Mouse (Mus musculus): ENCODE measurements at regions not wholly inside any gene's neighbourhood (a gene's known extent, or its start where the extent isn't known, plus 50 kb on each side); places are given as distances from the start of the nearest gene placed in this dataset.
A peak's percentile ranks its signal among the peaks of the same experiment; 100 is the strongest.
"Not testable (repeated sequence)": the region's sequence is repeated elsewhere in the genome, so short reads cannot be mapped to it uniquely, and the experiment has no call there.

GRCm38 (mm10) chr12:48387724-48388123 lies 994.7 kb upstream of the Foxg1 start:
- ATAC-seq (ENCODE audit: poor library complexity, severe bottlenecking), result no peak

GRCm38 (mm10) chr12:48388192-48388812 lies 994.2 kb upstream of the Foxg1 start:
- no peak for ATAC-seq (ENCODE audit: poor library complexity, severe bottlenecking)

GRCm38 (mm10) chr12:48391008-48391407 lies 991.5 kb upstream of the Foxg1 start:
- no peak for ATAC-seq (ENCODE audit: poor library complexity, severe bottlenecking)

- ATAC-seq (ENCODE audit: poor library complexity, severe bottlenecking), result no peak
These were observed 943.0 kb upstream of the Foxg1 start for GRCm38 (mm10) chr12:48439333-48440046.

GRCm38 (mm10) chr12:48448719-48449118 lies 933.7 kb upstream of the Foxg1 start:
- not testable (repeated sequence) for ATAC-seq (ENCODE audit: poor library complexity, severe bottlenecking)

GRCm38 (mm10) chr12:48462392-48462791 lies 920.1 kb upstream of the Foxg1 start:
- no peak for ATAC-seq (ENCODE audit: poor library complexity, severe bottlenecking)

- ATAC-seq (ENCODE audit: poor library complexity, severe bottlenecking), result no peak
These were observed 881.7 kb upstream of the Foxg1 start for GRCm38 (mm10) chr12:48500735-48501134.

GRCm38 (mm10) chr12:48511594-48511993 lies 870.9 kb upstream of the Foxg1 start:
- no peak for ATAC-seq (ENCODE audit: poor library complexity, severe bottlenecking)

- ATAC-seq (ENCODE audit: poor library complexity, severe bottlenecking), result no peak
These were observed 870.2 kb upstream of the Foxg1 start for GRCm38 (mm10) chr12:48512259-48512658.

GRCm38 (mm10) chr12:48521996-48522395 lies 860.5 kb upstream of the Foxg1 start:
- no peak for ATAC-seq (ENCODE audit: poor library complexity, severe bottlenecking)

GRCm38 (mm10) chr12:48559690-48560089 lies 822.8 kb upstream of the Foxg1 start:
- peak; percentile 93 for ATAC-seq (ENCODE audit: poor library complexity, severe bottlenecking)

- no peak for ATAC-seq (ENCODE audit: poor library complexity, severe bottlenecking)
These were observed 777.9 kb upstream of the Foxg1 start for GRCm38 (mm10) chr12:48604401-48605197.

GRCm38 (mm10) chr12:48605423-48605822 lies 777.0 kb upstream of the Foxg1 start:
- no peak for ATAC-seq (ENCODE audit: poor library complexity, severe bottlenecking)

- ATAC-seq (ENCODE audit: poor library complexity, severe bottlenecking), result no peak
These were observed 773.1 kb upstream of the Foxg1 start for GRCm38 (mm10) chr12:48609391-48609790.

GRCm38 (mm10) chr12:48612066-48612465 lies 770.4 kb upstream of the Foxg1 start:
- ATAC-seq (ENCODE audit: poor library complexity, severe bottlenecking), result no peak

- no peak for ATAC-seq (ENCODE audit: poor library complexity, severe bottlenecking)
These were observed 766.1 kb upstream of the Foxg1 start for GRCm38 (mm10) chr12:48616337-48616736.

GRCm38 (mm10) chr12:48633559-48633958 lies 748.9 kb upstream of the Foxg1 start:
- no peak for ATAC-seq (ENCODE audit: poor library complexity, severe bottlenecking)

GRCm38 (mm10) chr12:48634671-48635241 lies 747.7 kb upstream of the Foxg1 start:
- ATAC-seq (ENCODE audit: poor library complexity, severe bottlenecking), result no peak

- no peak for ATAC-seq (ENCODE audit: poor library complexity, severe bottlenecking)
These were observed 740.5 kb upstream of the Foxg1 start for GRCm38 (mm10) chr12:48641974-48642373.

- no peak for ATAC-seq (ENCODE audit: poor library complexity, severe bottlenecking)
These were observed 737.3 kb upstream of the Foxg1 start for GRCm38 (mm10) chr12:48645135-48645534.

GRCm38 (mm10) chr12:48645910-48646309 lies 736.5 kb upstream of the Foxg1 start:
- no peak for ATAC-seq (ENCODE audit: poor library complexity, severe bottlenecking)

All from megakaryocyte, adult 5-6 weeks (primary cell).